Mouse (Mus musculus): ENCODE measurements around the gene Syt5. TPM values are rescaled to one million over a fixed set of nuclear protein-coding genes. Genes with fewer than 3 reads are reported as not detected.
"Not testable (repeated sequence)": the region's sequence is repeated elsewhere in the genome, so short reads cannot be mapped to it uniquely, and the experiment has no call there.

Gene Syt5
- not detected in 2 replicates for total RNA-seq (2012; rRNA removed)
- not detected for polyA plus RNA-seq (2012; ENCODE audit: insufficient read depth in 1 of 2, insufficient read length in 2 of 2, low read depth in 1 of 2, low replicate concordance in 2 of 2, missing spikeins in 1 of 2)

GRCm38 (mm10) chr7:4547221-4547641 lies at the start of gene Syt5:
Syt5 (minus strand) TSS chr7:4547541.
- H3K4me1 ChIP-seq (ENCODE audit: control insufficient read depth in 1 of 2, insufficient read depth in 2 of 2, low read length in 2 of 2): no peaks in the 10 kb centered on the region
- H3K79me2 ChIP-seq (ENCODE audit: control insufficient read depth, insufficient read depth, low read length, poor library complexity): no peaks in the 10 kb centered on the region
- no peak for TF ChIP-seq ELF1 (IDR thresholded peaks at IDR 0.05; ENCODE audit: low read depth, low read length)
- no peak for TF ChIP-seq MAX (IDR thresholded peaks at IDR 0.05; ENCODE audit: low read length)
- TF ChIP-seq RCOR1 (IDR thresholded peaks at IDR 0.05; ENCODE audit: low read depth, low read length): no peak
- no peak for TF ChIP-seq CTCF (IDR thresholded peaks at IDR 0.05 in 2 of 3, conservative IDR thresholded peaks at IDR 0.05 in 1 of 3; ENCODE audit: control insufficient read depth in 1 of 3, insufficient read depth in 1 of 3, low read depth in 2 of 3, low read length in 3 of 3, poor library complexity in 1 of 3, severe bottlenecking in 1 of 3)
- no peak for TF ChIP-seq BHLHE40 (IDR thresholded peaks at IDR 0.05; ENCODE audit: borderline replicate concordance, low read depth, low read length)
- TF ChIP-seq MYC (IDR thresholded peaks at IDR 0.05; ENCODE audit: low read depth, low read length): no peak
- no peak for TF ChIP-seq POLR2A (IDR thresholded peaks at IDR 0.05; ENCODE audit: control insufficient read depth in 1 of 2, insufficient read depth in 1 of 2, low read depth in 1 of 2, low read length in 2 of 2, poor library complexity in 1 of 2)
- no peak for TF ChIP-seq MXI1 (IDR thresholded peaks at IDR 0.05; ENCODE audit: low read depth, low read length)
- no peak for TF ChIP-seq CHD2 (IDR thresholded peaks at IDR 0.05; ENCODE audit: low read length)
- TF ChIP-seq JUND (IDR thresholded peaks at IDR 0.05; ENCODE audit: low read depth, low read length): no peak
- no peak for TF ChIP-seq MYB (IDR thresholded peaks at IDR 0.05; ENCODE audit: low read depth, low read length)
- DNase-seq (ENCODE audit: low read depth, low spot score): no peak
- H3K27me3 ChIP-seq (ENCODE audit: control insufficient read depth in 1 of 2, insufficient read depth in 2 of 2, low read length in 2 of 2): peaks cover 0 to 5% of the 10 kb centered on the region in 2 experiments; a peak in 2 of 4 replicates
- no peak within 1 kb of the TSS for H3K27ac ChIP-seq (ENCODE audit: control insufficient read depth, low read depth, low read length)
- H3K4me3 ChIP-seq (ENCODE audit: control insufficient read depth in 1 of 2, insufficient read depth in 1 of 2, low read depth in 2 of 2, low read length in 2 of 2): no peak within 1 kb of the TSS
- H3K36me3 ChIP-seq (ENCODE audit: control insufficient read depth in 1 of 2, insufficient read depth in 2 of 2, low read length in 2 of 2): no peaks in the 10 kb centered on the region
- no peaks in the 10 kb centered on the region for H3K9me3 ChIP-seq (replicated peaks; ENCODE audit: insufficient read depth, low read length)
- no peak within 1 kb of the TSS for H3K9ac ChIP-seq (ENCODE audit: control insufficient read depth, low read depth, low read length, poor library complexity, severe bottlenecking)

GRCm38 (mm10) chr7:4597046-4597445 lies 49.7 kb upstream of the Syt5 start:
- not testable (repeated sequence) for H3K79me2 ChIP-seq (ENCODE audit: control insufficient read depth, insufficient read depth, low read length, poor library complexity); H3K27ac ChIP-seq (ENCODE audit: control insufficient read depth, low read depth, low read length); H3K4me1 ChIP-seq (ENCODE audit: control insufficient read depth in 1 of 2, insufficient read depth in 2 of 2, low read length in 2 of 2); H3K36me3 ChIP-seq (ENCODE audit: control insufficient read depth in 1 of 2, insufficient read depth in 2 of 2, low read length in 2 of 2); H3K9ac ChIP-seq (ENCODE audit: control insufficient read depth, low read depth, low read length, poor library complexity, severe bottlenecking); H3K4me3 ChIP-seq (ENCODE audit: control insufficient read depth in 1 of 2, insufficient read depth in 1 of 2, low read depth in 2 of 2, low read length in 2 of 2); H3K9me3 ChIP-seq (replicated peaks; ENCODE audit: insufficient read depth, low read length); H3K27me3 ChIP-seq (ENCODE audit: control insufficient read depth in 1 of 2, insufficient read depth in 2 of 2, low read length in 2 of 2)
- DNase-seq (ENCODE audit: low read depth, low spot score): peak; percentile 40

- DNase-seq (ENCODE audit: low read depth, low spot score); H3K27ac ChIP-seq (ENCODE audit: control insufficient read depth, low read depth, low read length); H3K79me2 ChIP-seq (ENCODE audit: control insufficient read depth, insufficient read depth, low read length, poor library complexity); H3K9me3 ChIP-seq (replicated peaks; ENCODE audit: insufficient read depth, low read length); H3K27me3 ChIP-seq (ENCODE audit: control insufficient read depth in 1 of 2, insufficient read depth in 2 of 2, low read length in 2 of 2); H3K4me3 ChIP-seq (ENCODE audit: control insufficient read depth in 1 of 2, insufficient read depth in 1 of 2, low read depth in 2 of 2, low read length in 2 of 2); H3K36me3 ChIP-seq (ENCODE audit: control insufficient read depth in 1 of 2, insufficient read depth in 2 of 2, low read length in 2 of 2); H3K9ac ChIP-seq (ENCODE audit: control insufficient read depth, low read depth, low read length, poor library complexity, severe bottlenecking); H3K4me1 ChIP-seq (ENCODE audit: control insufficient read depth in 1 of 2, insufficient read depth in 2 of 2, low read length in 2 of 2): not testable (repeated sequence)
Measured at GRCm38 (mm10) chr7:4581481-4581880, 34.1 kb upstream of the Syt5 start.

GRCm38 (mm10) chr7:4572361-4572760 lies 25.0 kb upstream of the Syt5 start:
- H3K4me1 ChIP-seq (ENCODE audit: control insufficient read depth in 1 of 2, insufficient read depth in 2 of 2, low read length in 2 of 2); H3K36me3 ChIP-seq (ENCODE audit: control insufficient read depth in 1 of 2, insufficient read depth in 2 of 2, low read length in 2 of 2); H3K9ac ChIP-seq (ENCODE audit: control insufficient read depth, low read depth, low read length, poor library complexity, severe bottlenecking); H3K9me3 ChIP-seq (replicated peaks; ENCODE audit: insufficient read depth, low read length); H3K27me3 ChIP-seq (ENCODE audit: control insufficient read depth in 1 of 2, insufficient read depth in 2 of 2, low read length in 2 of 2); H3K4me3 ChIP-seq (ENCODE audit: control insufficient read depth in 1 of 2, insufficient read depth in 1 of 2, low read depth in 2 of 2, low read length in 2 of 2); H3K79me2 ChIP-seq (ENCODE audit: control insufficient read depth, insufficient read depth, low read length, poor library complexity); H3K27ac ChIP-seq (ENCODE audit: control insufficient read depth, low read depth, low read length); DNase-seq (ENCODE audit: low read depth, low spot score): not testable (repeated sequence)
